Mouse (Mus musculus): ENCODE measurements around the gene Nsmce4a.
"Not testable (repeated sequence)": the region's sequence is repeated elsewhere in the genome, so short reads cannot be mapped to it uniquely, and the experiment has no call there.

The Nsmce4a gene

DNA sequence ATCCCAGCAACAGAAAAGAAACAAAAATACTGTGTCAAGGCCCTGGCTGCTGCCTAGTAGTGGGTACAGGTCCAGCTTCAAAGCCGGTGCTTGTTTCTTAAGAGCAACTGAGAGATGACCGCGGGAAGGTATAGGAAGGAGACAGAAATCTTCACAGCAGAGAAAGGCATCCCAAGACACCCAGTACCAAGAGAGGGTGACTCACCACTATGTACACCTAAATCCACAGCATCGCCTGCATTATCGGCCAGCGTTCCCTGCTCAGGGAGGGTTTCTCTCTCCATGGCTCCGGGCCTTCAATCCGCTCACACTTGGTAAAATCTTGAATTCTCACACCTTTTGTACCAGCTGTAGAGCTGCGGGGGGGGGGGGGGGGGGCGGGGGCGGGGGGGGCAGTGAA lies at the start of gene Nsmce4a:
TSS of gene Nsmce4a (minus strand) at position 298 of the 400 bp plus-strand sequence.
- no peak for DNase-seq (ENCODE audit: low spot score)

GRCm38 (mm10) chr7:130622359-130622758 lies 49.4 kb upstream of the Nsmce4a start:
- DNase-seq (ENCODE audit: low spot score): no peak

DNA sequence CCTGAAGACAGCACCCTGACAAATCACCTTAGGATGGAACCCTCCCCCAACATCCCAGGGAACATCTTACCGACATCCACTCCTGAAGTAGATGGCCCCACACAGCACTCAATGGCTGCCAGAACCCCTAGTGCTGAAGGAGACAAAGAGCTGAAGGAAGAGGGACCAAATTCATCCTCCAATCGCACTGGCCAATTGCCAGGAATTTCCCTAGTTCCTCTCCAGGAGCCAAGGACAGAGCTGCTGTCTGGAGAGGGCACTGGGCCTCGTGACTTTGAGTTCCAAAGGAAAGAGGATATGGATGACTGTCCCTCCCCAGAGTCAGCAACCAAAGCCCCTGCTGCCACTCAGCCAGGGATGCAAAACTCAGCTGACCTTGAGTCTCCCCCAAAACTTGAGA lies 49.0 kb upstream of the Nsmce4a start:
- DNase-seq (ENCODE audit: low spot score): no peak

DNA sequence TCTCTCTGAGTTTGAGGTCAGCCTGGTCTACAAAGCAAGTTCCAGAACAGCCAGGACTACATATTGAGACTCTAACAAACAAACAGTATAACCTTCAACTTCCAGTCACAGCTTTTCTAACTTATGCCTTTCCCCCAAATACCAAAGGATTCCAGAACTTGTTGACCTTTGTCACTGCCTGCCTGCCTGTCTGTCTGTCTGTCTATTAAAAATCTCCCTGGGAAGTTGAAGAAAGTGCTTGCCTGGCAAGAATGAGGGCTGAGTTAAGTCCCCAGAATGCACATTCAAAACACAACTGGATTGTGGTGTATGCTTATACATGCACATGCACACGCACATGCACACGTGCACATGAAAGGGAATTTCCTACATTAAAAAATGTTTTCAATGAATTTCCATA lies 48.1 kb upstream of the Nsmce4a start:
- no peak for DNase-seq (ENCODE audit: low spot score)

DNA sequence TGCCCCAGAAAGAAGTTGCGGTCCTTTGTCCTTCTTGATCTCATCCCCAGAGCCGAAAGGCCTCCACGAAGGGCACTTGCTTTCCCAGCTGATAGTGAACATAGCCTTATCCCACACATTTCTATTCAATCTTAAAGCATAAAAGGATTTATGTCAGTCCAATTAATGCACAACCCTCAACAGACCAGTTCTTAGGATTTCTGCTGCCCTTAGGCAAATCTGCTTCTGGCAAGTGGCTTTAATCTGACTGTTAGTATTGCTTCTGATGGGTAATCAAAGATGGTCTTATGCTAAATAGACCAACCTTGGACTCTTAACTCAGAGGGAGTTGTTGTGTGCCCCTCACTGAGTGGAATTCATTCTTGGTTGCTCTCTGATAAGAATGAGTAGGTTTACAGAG lies 44.7 kb upstream of the Nsmce4a start:
- DNase-seq (ENCODE audit: low spot score): no peak

DNA sequence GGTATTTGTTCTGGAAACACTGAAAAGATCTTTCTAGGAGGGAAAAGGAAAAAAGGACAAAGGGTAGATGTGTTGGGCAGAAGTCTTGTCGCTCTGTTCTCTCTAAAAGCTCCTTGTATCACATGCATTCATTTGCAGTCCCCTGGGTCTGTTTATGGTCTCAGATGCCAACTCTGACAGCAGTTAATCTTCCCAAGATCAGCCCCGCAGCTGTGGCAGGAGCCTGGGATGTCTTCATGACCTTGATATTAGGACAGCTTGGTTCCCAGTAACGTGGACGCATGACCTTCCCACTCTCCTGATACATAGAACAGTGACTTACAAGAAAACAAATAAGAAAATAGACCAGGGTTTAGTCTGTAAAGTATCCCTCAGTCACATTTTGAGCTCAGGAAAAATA lies 41.1 kb upstream of the Nsmce4a start:
- no peak for DNase-seq (ENCODE audit: low spot score)

GRCm38 (mm10) chr7:130606958-130607357 lies 34.0 kb upstream of the Nsmce4a start:
- DNase-seq (ENCODE audit: low spot score): no peak

- peak; percentile 26 for DNase-seq (ENCODE audit: low spot score)
These were observed 32.2 kb upstream of the Nsmce4a start for GRCm38 (mm10) chr7:130605111-130605510.

DNA sequence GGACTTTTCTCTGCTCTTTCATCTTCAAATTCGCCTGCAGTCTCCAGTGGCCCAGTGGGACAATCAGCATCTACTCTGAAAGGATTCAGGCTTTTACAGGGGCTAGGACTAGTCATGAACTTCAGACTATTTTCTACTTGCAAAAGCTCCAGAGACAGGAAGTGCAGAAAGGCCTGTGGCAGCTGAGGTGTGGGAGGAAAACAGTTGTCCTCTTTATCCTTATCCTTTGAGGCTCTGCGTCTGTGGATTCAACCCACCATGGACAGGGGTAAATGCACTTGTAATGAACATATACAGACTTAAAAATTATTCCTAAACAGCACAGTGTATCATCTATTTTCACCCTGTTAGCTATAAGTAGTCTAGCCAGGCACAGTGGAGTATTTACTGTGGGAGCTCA lies 31.5 kb upstream of the Nsmce4a start:
- DNase-seq (ENCODE audit: low spot score): no peak

DNA sequence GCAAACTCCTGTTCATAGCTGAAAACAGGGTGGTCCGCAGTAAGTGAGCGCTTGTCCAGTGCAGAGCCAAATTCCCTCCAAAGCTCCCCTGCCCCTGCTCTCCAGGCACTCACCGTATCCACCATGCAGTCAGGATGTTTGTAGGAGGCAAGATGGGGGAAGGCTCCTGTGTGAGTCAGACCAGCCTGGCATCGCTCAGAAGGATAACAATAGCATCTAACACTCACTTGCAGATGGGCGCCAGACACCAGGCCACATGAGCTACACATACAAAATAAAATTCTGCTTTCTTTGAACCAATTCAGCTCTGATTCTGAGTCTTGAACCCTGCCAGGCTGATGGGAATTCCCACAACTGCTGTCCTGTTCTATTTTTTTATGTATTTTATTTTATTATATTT lies 30.6 kb upstream of the Nsmce4a start:
- no peak for DNase-seq (ENCODE audit: low spot score)

DNA sequence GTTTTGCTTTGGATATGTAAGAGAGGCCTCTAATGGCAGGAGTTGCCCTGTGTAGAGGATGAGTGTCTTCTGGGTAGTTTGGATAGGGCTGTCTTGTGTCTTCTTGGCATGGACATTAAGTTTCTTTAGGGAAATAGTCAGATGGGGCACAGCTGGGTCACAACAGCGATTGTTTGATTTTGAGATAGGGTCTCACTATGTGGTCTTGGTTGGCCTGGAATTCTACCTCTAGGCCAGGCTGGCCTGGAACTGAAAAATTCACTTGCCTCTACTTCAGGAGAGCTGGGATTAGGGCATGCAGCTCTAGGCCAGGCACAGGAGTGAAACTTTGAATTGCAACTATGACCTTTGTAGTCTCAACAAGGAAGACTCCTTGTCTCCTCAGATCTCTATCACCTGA lies 29.9 kb upstream of the Nsmce4a start:
- no peak for DNase-seq (ENCODE audit: low spot score)

DNA sequence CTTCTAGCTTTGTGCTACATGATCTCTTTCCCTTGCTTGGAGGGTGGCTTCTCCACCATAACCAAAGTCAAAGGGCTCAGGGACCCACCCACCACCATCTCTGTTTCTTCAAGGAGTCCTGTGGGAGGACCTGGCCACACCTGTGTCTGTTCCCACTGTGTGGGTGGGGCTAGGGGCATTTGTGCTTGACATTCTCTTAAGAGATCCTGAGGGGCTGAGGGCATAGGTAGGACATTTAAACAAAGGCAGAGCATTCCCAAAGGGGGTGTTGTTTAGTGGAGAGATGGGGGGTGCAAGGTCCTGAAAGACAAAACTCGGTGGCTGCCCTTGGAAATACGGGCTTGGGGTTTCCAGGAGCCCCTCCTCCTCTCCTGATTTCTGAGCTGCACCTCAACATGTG lies 27.6 kb upstream of the Nsmce4a start:
- DNase-seq (ENCODE audit: low spot score): no peak

DNA sequence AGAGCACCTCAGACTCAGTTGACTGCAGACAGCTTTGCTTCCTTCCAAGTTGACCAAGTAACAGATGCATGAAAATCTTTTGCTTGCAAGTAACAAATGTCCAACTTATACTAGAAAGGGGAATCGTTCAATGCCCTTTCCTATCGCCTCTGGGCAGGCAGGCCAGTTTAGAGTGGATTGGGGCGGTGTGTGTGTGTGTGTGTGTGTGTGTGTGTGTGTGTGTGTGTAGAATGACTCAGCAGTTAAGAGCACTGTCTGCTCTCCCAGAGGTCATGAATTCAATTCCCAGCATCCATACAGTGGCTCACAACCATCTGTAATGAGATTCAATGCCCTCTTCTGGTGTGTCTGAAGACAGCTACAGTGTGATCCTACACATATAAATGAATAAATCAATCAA lies 27.2 kb upstream of the Nsmce4a start:
- DNase-seq (ENCODE audit: low spot score): no peak

DNA sequence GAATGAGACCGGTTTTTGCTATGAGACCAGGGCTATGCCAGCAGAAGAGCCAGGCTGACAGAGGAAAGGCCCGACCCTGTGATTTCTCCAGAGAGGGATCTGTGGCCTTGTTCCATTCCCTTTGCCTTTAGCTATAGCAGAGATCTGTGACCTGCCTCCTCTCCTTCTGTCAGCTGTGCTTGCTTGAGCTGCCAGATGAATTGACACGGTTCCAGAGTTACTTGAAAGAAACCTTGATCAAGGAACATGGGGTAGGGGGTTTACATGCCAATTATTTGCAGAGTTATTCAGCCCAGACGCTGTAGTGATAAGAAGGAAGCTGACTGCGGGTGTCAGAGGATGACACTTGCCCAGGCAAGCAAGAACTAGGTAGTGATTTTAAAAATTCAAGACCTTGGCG lies 24.6 kb upstream of the Nsmce4a start:
- no peak for DNase-seq (ENCODE audit: low spot score)

DNA sequence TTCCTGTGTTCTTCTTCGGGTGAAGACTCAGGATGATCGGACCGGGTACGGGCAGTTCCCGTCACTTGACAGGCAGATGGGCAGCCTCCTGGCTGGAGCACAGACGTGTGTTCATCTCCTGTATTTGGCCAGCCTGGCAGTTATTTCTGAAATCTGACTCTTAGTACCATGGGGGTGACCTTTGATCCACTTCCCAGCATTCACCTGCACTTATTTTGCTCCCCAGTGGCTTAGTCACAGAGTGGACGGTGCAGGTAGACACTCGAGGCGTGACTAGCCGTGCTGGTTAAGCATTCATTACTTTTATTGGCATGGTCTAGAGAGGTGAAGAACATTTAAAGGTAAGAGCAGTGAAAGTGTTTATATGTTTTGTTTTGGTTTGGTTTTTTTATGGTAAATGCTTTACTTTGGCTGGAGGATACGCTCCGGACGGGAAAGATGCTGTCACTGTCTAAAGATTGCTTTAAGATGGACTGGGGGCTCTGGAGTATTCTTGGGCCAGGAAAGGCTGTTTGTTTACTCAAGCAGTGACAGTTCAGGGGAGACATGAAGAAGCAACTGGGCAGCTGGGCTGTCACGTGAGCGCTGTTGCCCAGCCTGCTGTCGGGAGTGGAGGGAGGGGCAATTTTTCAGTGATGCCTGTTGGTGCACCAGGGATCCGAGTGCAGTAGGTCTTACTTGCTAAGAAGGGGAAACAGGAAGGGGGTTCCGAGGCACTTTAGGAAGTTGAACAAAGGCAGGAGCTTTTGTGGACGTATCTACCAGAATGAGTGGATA lies 23.3 kb upstream of the Nsmce4a start:
- DNase-seq (ENCODE audit: low spot score): not testable (repeated sequence)

DNA sequence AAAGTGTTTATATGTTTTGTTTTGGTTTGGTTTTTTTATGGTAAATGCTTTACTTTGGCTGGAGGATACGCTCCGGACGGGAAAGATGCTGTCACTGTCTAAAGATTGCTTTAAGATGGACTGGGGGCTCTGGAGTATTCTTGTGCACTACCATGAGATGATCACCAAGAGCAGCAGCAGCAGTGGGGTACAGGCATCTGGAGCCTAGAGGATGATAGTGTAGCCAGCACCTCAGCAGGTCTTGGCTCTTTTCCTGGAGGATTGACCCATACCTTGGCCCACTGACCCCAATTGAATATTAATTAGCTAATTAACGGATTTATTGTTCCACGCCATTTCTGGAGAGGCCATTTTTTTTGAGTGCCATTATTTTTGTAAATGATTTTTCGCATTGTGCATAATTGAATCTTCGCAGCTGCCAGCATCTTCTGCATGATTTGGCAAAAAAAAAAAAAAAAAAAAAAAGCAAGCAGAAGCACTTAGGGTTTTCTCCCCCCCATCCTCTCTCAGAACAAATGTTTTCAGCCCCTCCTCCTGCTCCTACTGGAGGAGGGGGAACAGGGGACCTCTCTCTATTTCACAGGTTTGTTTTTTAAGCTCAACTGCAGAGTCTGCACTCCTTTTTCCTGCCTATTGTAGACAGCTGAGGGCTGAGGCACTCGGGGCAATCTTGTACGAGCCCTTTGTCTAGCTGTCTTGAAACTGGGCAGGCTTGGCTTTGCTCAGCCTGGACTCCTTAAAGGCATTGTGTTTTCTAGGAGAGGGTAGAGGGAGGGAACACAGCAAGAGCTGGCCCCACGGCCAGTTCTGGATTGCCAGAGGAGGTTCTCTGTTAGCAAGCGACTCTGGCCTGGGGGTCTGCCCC lies 20.7 kb upstream of the Nsmce4a start:
- DNase-seq (ENCODE audit: low spot score): not testable (repeated sequence)

DNA sequence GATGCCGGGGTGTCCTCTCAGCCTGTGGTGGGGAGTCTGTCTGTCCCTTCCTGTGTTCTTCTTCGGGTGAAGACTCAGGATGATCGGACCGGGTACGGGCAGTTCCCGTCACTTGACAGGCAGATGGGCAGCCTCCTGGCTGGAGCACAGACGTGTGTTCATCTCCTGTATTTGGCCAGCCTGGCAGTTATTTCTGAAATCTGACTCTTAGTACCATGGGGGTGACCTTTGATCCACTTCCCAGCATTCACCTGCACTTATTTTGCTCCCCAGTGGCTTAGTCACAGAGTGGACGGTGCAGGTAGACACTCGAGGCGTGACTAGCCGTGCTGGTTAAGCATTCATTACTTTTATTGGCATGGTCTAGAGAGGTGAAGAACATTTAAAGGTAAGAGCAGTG lies 20.1 kb upstream of the Nsmce4a start:
- DNase-seq (ENCODE audit: low spot score): not testable (repeated sequence)

DNA sequence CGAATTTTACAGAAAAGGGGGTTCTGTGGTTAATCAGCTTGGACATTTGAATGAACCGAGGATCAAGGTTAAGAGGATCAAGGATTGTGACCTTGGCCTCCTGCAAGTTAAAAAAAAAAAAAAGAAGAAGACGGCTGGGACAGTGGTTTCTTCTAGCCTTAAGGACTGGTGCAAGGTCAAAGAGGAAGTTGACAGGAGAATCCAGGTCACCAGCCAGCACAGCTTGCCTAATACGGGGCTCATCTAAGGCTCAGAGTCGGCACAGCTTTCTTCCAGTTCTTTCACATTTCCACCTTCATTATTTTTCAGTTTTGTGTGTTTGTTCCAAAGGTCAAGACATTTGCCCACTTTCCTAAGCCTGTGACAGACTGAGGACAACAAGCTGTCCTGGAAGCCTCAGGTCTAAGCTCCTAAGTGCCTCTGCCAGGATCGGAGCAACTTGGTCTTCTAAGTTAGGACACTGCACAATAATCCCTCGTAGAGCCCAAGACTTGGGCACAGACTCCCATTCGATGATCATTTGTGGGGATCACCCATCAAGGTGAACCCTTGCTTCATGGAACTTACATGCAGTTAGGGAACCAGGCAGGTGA lies 18.0 kb upstream of the Nsmce4a start:
- no peak for DNase-seq (ENCODE audit: low spot score)

DNA sequence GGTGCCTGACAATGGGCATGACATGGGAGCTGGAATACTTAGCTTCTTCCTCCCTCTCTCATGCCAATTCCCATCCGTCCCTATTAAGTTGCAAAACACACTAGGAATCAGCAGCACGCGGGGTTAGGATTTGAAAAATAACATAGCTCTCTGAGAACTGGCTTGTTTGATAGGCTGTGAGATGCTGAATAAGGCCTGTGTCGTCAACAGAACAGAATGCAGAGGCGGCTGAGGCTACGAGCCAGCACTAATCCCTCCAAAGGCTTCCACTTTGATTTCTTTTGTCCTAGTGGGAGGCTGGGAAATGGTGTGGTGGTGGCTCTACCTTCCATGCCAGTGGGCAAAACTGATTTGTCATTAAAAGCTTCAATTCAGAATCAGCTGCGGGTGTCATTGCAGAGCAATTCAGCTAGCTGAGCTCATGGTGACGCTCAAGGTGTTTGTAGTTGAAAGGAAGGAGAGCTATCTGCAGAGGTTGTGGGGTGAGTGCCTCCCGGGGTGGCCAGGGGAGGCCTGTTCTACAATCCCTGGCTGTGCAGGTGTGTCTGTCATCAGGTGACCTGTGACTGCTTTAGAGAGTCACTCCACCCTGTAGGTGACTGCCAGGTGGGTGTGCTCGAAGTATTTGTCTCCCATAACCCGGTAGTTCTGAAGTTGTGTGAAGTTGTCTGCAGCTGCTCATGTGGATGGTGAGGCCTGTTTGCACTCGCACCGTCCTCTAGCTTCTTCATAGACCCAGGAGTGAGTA lies 17.3 kb upstream of the Nsmce4a start:
- DNase-seq (ENCODE audit: low spot score): peak; percentile 57

DNA sequence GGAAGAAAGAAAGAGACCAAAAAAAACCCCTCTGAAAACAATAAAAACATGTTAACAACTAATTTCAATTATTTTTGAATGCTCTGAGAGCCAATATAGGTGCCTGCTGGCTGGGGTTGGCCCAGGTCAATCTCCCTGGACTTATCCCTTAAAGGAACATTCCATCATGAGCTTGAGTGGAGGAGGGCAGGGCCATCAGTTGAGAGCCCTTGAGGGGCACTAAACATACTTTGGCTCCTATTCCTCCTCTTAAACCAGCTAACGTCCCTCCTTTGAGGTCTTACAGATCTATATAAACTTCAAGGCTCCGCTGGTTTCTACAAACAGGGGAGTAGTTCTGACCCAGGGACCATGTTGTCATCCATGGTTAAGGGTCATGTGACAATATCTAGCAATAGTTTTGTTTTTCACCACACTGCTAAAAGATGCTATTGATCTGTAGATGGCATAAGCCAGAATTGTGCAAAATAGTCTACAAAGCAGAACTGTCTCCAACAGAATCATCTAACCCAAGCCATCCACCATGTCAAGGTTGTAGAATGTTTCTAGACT lies 13.7 kb upstream of the Nsmce4a start:
- DNase-seq (ENCODE audit: low spot score): peak; percentile 82

- DNase-seq (ENCODE audit: low spot score): no peak
These were observed 5.7 kb upstream of the Nsmce4a start for GRCm38 (mm10) chr7:130578607-130579006.

DNA sequence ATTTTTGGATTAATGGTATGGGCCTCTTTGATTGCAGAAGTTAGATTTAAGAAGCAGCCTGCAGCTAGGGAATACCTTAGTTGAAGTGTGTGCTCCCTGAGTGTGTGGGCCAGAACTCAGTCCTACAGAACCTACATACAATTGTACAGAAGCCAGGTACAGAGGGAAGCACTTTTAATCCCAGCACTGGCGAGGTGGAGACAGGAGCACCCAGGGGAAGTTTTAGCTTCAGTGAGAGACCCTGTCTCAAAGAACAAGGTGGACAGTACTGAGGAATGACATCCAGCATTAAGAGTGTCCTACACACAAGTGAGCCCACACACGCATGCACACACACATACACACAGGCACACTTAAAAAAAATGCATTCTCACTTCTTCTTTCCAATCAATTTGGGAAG lies 5.1 kb upstream of the Nsmce4a start:
- no peak for DNase-seq (ENCODE audit: low spot score)
